Mouse (Mus musculus): ENCODE data around the gene Dusp2. TPM values are rescaled to one million over a fixed set of nuclear protein-coding genes. Genes with fewer than 3 reads are reported as not detected.

Gene Dusp2
- total and polyA plus RNA-seq, 2 experiments from 2014 or later, result 5.1 to 6.8 TPM

- Histone ChIP-seq H3K9me3 (replicated peaks; ENCODE audit: control insufficient read depth, low read length) (no peaks in the 10 kb centered on the region), H3K4me2 (ENCODE audit: low read depth, low read length) (peak overlapping the region; percentile 85), H3K4me1 (ENCODE audit: control insufficient read depth, insufficient read depth) (no peaks in the 10 kb centered on the region), H3K4me3 (ENCODE audit: low read depth, low read length) (peak overlapping the region; percentile 58), H3K9ac (replicated peaks; ENCODE audit: low read depth, low read length) (peak overlapping the region; percentile 60), H3K27me3 (ENCODE audit: control insufficient read depth, insufficient read depth, low read length) (peaks cover 12% of the 10 kb centered on the region), H3K36me3 (replicated peaks; ENCODE audit: control insufficient read depth, insufficient read depth, low read length) (no peaks in the 10 kb centered on the region), H3K27ac (ENCODE audit: low read depth) (peak overlapping the region; percentile 61; the same call in 1 of the 2 replicates)
- DNase-seq (ENCODE audit: low spot score) (no peak), ATAC-seq (ENCODE audit: insufficient read depth, low read depth) (no peak)
- WGBS, result 2% methylated on average over 33 of the region's 33 CpGs
- TF ChIP-seq CTCF (IDR thresholded peaks at IDR 0.05; ENCODE audit: low read depth) (no peak), EP300 (IDR thresholded peaks at IDR 0.05; ENCODE audit: low read depth) (no peak)
Measured at GRCm38 (mm10) chr2:127336497-127336832, 506 bp downstream of the Dusp2 start.

- H3K27ac ChIP-seq (ENCODE audit: low read depth), result no peak overlapping the region
- no peak for DNase-seq (ENCODE audit: low spot score)
- H3K9ac ChIP-seq (replicated peaks; ENCODE audit: low read depth, low read length), result peak overlapping the region; percentile 60; the same call in 1 of the 2 replicates
- peak overlapping the region; percentile 58 for H3K4me3 ChIP-seq (ENCODE audit: low read depth, low read length)
- H3K4me1 ChIP-seq (ENCODE audit: control insufficient read depth, insufficient read depth), result no peaks in the 10 kb centered on the region
- H3K36me3 ChIP-seq (replicated peaks; ENCODE audit: control insufficient read depth, insufficient read depth, low read length), result no peaks in the 10 kb centered on the region
- no peak for ATAC-seq (ENCODE audit: insufficient read depth, low read depth)
- TF ChIP-seq EP300 (IDR thresholded peaks at IDR 0.05; ENCODE audit: low read depth) (no peak), CTCF (IDR thresholded peaks at IDR 0.05; ENCODE audit: low read depth) (no peak)
- H3K27me3 ChIP-seq (ENCODE audit: control insufficient read depth, insufficient read depth, low read length), result peaks cover 12% of the 10 kb centered on the region
- peak overlapping the region; percentile 85 for H3K4me2 ChIP-seq (ENCODE audit: low read depth, low read length)
- WGBS, result 30% methylated on average over 5 of the region's 5 CpGs
- H3K9me3 ChIP-seq (replicated peaks; ENCODE audit: control insufficient read depth, low read length), result no peaks in the 10 kb centered on the region
Measured at GRCm38 (mm10) chr2:127336885-127337284, 926 bp downstream of the Dusp2 start.

GRCm38 (mm10) chr2:127337531-127337930 lies 1.6 kb downstream of the Dusp2 start:
- H3K27ac ChIP-seq (ENCODE audit: low read depth), result no peak overlapping the region
- H3K9ac ChIP-seq (replicated peaks; ENCODE audit: low read depth, low read length), result no peak overlapping the region; the same call in 1 of the 2 replicates
- WGBS, result 59% methylated on average over 11 of the region's 11 CpGs
- TF ChIP-seq EP300 (IDR thresholded peaks at IDR 0.05; ENCODE audit: low read depth), result no peak
- no peak for TF ChIP-seq CTCF (IDR thresholded peaks at IDR 0.05; ENCODE audit: low read depth)
- ATAC-seq (ENCODE audit: insufficient read depth, low read depth) (no peak), DNase-seq (ENCODE audit: low spot score) (no peak)
- no peaks in the 10 kb centered on the region for H3K36me3 ChIP-seq (replicated peaks; ENCODE audit: control insufficient read depth, insufficient read depth, low read length)
- H3K9me3 ChIP-seq (replicated peaks; ENCODE audit: control insufficient read depth, low read length), result no peaks in the 10 kb centered on the region
- peaks cover 16% of the 10 kb centered on the region for H3K27me3 ChIP-seq (ENCODE audit: control insufficient read depth, insufficient read depth, low read length)
- H3K4me3 ChIP-seq (ENCODE audit: low read depth, low read length), result peak overlapping the region; percentile 58
- H3K4me2 ChIP-seq (ENCODE audit: low read depth, low read length), result peak overlapping the region; percentile 85
- H3K4me1 ChIP-seq (ENCODE audit: control insufficient read depth, insufficient read depth), result no peaks in the 10 kb centered on the region

- H3K36me3 ChIP-seq (replicated peaks; ENCODE audit: control insufficient read depth, insufficient read depth, low read length), result no peaks in the 10 kb centered on the region
- H3K27me3 ChIP-seq (ENCODE audit: control insufficient read depth, insufficient read depth, low read length), result peaks cover 16% of the 10 kb centered on the region
- no peaks in the 10 kb centered on the region for H3K9me3 ChIP-seq (replicated peaks; ENCODE audit: control insufficient read depth, low read length)
- H3K9ac ChIP-seq (replicated peaks; ENCODE audit: low read depth, low read length), result no peak overlapping the region
- WGBS, result 61% methylated on average over 7 of the region's 7 CpGs
- H3K27ac ChIP-seq (ENCODE audit: low read depth), result no peak overlapping the region
- H3K4me3 ChIP-seq (ENCODE audit: low read depth, low read length), result peak overlapping the region; percentile 58; the same call in 1 of the 2 replicates
- peak overlapping the region; percentile 85 for H3K4me2 ChIP-seq (ENCODE audit: low read depth, low read length)
- no peaks in the 10 kb centered on the region for H3K4me1 ChIP-seq (ENCODE audit: control insufficient read depth, insufficient read depth)
- ATAC-seq (ENCODE audit: insufficient read depth, low read depth) (no peak), DNase-seq (ENCODE audit: low spot score) (no peak)
- TF ChIP-seq EP300 (IDR thresholded peaks at IDR 0.05; ENCODE audit: low read depth), result no peak
- no peak for TF ChIP-seq CTCF (IDR thresholded peaks at IDR 0.05; ENCODE audit: low read depth)
Measured at GRCm38 (mm10) chr2:127338012-127338411, 2.1 kb downstream of the Dusp2 start.

- 84% methylated on average over 4 of the region's 4 CpGs for WGBS
- TF ChIP-seq EP300 (IDR thresholded peaks at IDR 0.05; ENCODE audit: low read depth) (no peak), CTCF (IDR thresholded peaks at IDR 0.05; ENCODE audit: low read depth) (no peak)
- Histone ChIP-seq H3K27ac (ENCODE audit: low read depth) (no peak within 1 kb of the TSS), H3K4me1 (ENCODE audit: control insufficient read depth, insufficient read depth) (no peaks in the 10 kb centered on the region), H3K4me2 (ENCODE audit: low read depth, low read length) (peak within 1 kb of the TSS; percentile 85), H3K9me3 (replicated peaks; ENCODE audit: control insufficient read depth, low read length) (no peaks in the 10 kb centered on the region), H3K4me3 (ENCODE audit: low read depth, low read length) (peak within 1 kb of the TSS; percentile 58), H3K36me3 (replicated peaks; ENCODE audit: control insufficient read depth, insufficient read depth, low read length) (no peaks in the 10 kb centered on the region), H3K27me3 (ENCODE audit: control insufficient read depth, insufficient read depth, low read length) (peaks cover 16% of the 10 kb centered on the region), H3K9ac (replicated peaks; ENCODE audit: low read depth, low read length) (no peak within 1 kb of the TSS)
- ATAC-seq (ENCODE audit: insufficient read depth, low read depth) (no peak), DNase-seq (ENCODE audit: low spot score) (no peak)
Measured at GRCm38 (mm10) chr2:127338416-127338815, 2.5 kb downstream of the Dusp2 start, which contains the start of gene Astl. Astl (plus strand) TSS chr2:127338639.

- Histone ChIP-seq H3K9me3 (replicated peaks; ENCODE audit: control insufficient read depth, low read length) (no peaks in the 10 kb centered on the region), H3K36me3 (replicated peaks; ENCODE audit: control insufficient read depth, insufficient read depth, low read length) (no peaks in the 10 kb centered on the region), H3K4me2 (ENCODE audit: low read depth, low read length) (no peak overlapping the region), H3K9ac (replicated peaks; ENCODE audit: low read depth, low read length) (no peak overlapping the region), H3K27me3 (ENCODE audit: control insufficient read depth, insufficient read depth, low read length) (peaks cover 16% of the 10 kb centered on the region), H3K27ac (ENCODE audit: low read depth) (no peak overlapping the region), H3K4me1 (ENCODE audit: control insufficient read depth, insufficient read depth) (no peaks in the 10 kb centered on the region), H3K4me3 (ENCODE audit: low read depth, low read length) (no peak overlapping the region)
- ATAC-seq (ENCODE audit: insufficient read depth, low read depth), result no peak
- 60% methylated on average over 4 of the region's 4 CpGs for WGBS
- TF ChIP-seq CTCF (IDR thresholded peaks at IDR 0.05; ENCODE audit: low read depth) (no peak), EP300 (IDR thresholded peaks at IDR 0.05; ENCODE audit: low read depth) (no peak)
- no peak for DNase-seq (ENCODE audit: low spot score)
Measured at GRCm38 (mm10) chr2:127338833-127339232, 2.9 kb downstream of the Dusp2 start.
